Mouse (Mus musculus) limb, embryonic 14.5 days (tissue): ENCODE data around the gene Gm20661. TPM values are rescaled to one million over a fixed set of nuclear protein-coding genes. Genes with fewer than 3 reads are reported as not detected.

ENCODE experiments used
- ATAC-seq: fragments of 200-750 bp; cut with Nextera tagmentation; 2 replicates; pipeline ENCODE4 v1.8.0; 2017; ENCODE audit warnings: low read depth, moderate number of reproducible peaks, moderate TSS enrichment; ENCODE audit not compliant: low FRiP score
- DNase-seq: peaks from one replicate; pipeline ENCODE4 v3.0.0-alpha.2; 2015; ENCODE audit warnings: low spot score
- H3K27ac ChIP-seq: fragments of 300-500 bp; sonication (generic); replicated peaks from 2 replicates; pipeline ENCODE4 v1.5.1; 2014; ENCODE audit warnings: low read depth, mild to moderate bottlenecking, low read length, moderate library complexity, mixed read lengths
- H3K27me3 ChIP-seq: fragments of 300-500 bp; sonication (generic); 2 replicates; pipeline ENCODE4 v1.6.1; 2014; ENCODE audit warnings: low read length, mixed read lengths; ENCODE audit not compliant: control insufficient read depth, insufficient read depth
- H3K36me3 ChIP-seq: fragments of 300-500 bp; sonication (generic); 2 replicates; pipeline ENCODE4 v1.6.1; 2014; ENCODE audit warnings: mild to moderate bottlenecking, low read length, moderate library complexity, mixed read lengths; ENCODE audit not compliant: control insufficient read depth, insufficient read depth
- H3K4me1 ChIP-seq: fragments of 300-500 bp; sonication (generic); 2 replicates; pipeline ENCODE4 v1.6.1; 2014; ENCODE audit warnings: antibody characterized with exemption, low read length, mixed read lengths; ENCODE audit not compliant: control insufficient read depth, insufficient read depth
- H3K4me2 ChIP-seq: fragments of 300-500 bp; sonication (generic); replicated peaks from 2 replicates; pipeline ENCODE4 v1.6.1; 2014; ENCODE audit warnings: low read depth, mild to moderate bottlenecking, low read length, moderate library complexity; ENCODE audit not compliant: severe bottlenecking
- H3K4me3 ChIP-seq: fragments of 300-500 bp; sonication (generic); replicated peaks from 2 replicates; pipeline ENCODE4 v1.5.1; 2014; ENCODE audit warnings: low read length
- H3K9ac ChIP-seq: fragments of 300-500 bp; sonication (generic); 2 replicates; pipeline ENCODE4 v1.6.1; 2014; ENCODE audit warnings: mild to moderate bottlenecking, low read depth, low read length, moderate library complexity; ENCODE audit not compliant: severe bottlenecking
- H3K9me3 ChIP-seq: fragments of 300-500 bp; sonication (generic); 2 replicates; pipeline ENCODE4 v1.6.1; 2016; ENCODE audit warnings: low read length; ENCODE audit not compliant: control insufficient read depth
- POLR2A ChIP-seq: fragments of 200-500 bp; IDR thresholded peaks from 2 replicates; pipeline ENCODE4 v1.8.0; 2012; ENCODE audit warnings: inconsistent platforms, mild to moderate bottlenecking, moderate library complexity, borderline replicate concordance; ENCODE audit not compliant: insufficient read depth, insufficient read length; ENCODE audit errors: extremely low read depth
- WGBS: fragments of 180-500 bp; shearing (Covaris S2); extraction: QIAGEN DNeasy Blood & Tissue Kit; methylation state at CpG from one replicate; pipeline ENCODE4 v1.1.7; 2014; 5-methylcytosine and 5-hydroxymethylcytosine counted together
- polyA plus RNA-seq, 2 experiments: library from polyadenylated mRNA; depleted of rRNA in 1 of 2; stranded (reverse) in 1 of 2; unstranded in 1 of 2; fragments of >200 nt; fragmentation: Nextera tagmentation in 1 of 2; extraction: Ambion mirVana in 1 of 2; gene quantifications; 2 replicates each; pipeline versions ENCODE4 v1.2.1 to v1.2.3; 2012 to 2014

Gene Gm20661
- polyA plus RNA-seq, 2 experiments, result 7.9 to 16.7 TPM

DNA sequence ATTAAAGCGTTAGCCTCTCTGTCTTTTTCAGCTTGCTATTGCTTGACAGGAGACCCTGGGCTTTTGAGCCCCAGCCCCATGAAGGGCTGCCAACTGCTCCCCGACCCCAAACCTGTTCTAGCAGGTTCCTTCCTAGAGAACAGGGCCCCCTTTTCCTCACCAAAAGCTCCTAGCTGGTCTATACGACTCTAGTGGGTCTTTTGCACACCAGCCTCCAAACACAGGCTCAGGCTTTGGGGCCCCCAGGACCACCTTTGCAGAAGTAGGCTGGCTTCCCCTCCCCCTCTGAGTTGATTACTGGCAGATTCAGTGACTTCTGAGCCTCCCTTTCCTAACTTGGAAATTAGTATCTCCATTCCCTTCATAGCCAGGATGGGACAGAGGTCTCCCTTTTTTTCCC lies 46.0 kb upstream of the Gm20661 start:
- DNase-seq (no peak), ATAC-seq (no peak)
- Histone ChIP-seq H3K27ac (no peak overlapping the region), H3K9ac (no peak overlapping the region), H3K4me3 (peak overlapping the region; percentile 57), H3K36me3 (no peaks in the 10 kb centered on the region), H3K9me3 (no peaks in the 10 kb centered on the region), H3K27me3 (no peaks in the 10 kb centered on the region), H3K4me1 (peaks cover 11% of the 10 kb centered on the region), H3K4me2 (peak overlapping the region; percentile 97)
- 9% methylated on average over 3 of the region's 3 CpGs for WGBS
- TF ChIP-seq POLR2A, result no peak

DNA sequence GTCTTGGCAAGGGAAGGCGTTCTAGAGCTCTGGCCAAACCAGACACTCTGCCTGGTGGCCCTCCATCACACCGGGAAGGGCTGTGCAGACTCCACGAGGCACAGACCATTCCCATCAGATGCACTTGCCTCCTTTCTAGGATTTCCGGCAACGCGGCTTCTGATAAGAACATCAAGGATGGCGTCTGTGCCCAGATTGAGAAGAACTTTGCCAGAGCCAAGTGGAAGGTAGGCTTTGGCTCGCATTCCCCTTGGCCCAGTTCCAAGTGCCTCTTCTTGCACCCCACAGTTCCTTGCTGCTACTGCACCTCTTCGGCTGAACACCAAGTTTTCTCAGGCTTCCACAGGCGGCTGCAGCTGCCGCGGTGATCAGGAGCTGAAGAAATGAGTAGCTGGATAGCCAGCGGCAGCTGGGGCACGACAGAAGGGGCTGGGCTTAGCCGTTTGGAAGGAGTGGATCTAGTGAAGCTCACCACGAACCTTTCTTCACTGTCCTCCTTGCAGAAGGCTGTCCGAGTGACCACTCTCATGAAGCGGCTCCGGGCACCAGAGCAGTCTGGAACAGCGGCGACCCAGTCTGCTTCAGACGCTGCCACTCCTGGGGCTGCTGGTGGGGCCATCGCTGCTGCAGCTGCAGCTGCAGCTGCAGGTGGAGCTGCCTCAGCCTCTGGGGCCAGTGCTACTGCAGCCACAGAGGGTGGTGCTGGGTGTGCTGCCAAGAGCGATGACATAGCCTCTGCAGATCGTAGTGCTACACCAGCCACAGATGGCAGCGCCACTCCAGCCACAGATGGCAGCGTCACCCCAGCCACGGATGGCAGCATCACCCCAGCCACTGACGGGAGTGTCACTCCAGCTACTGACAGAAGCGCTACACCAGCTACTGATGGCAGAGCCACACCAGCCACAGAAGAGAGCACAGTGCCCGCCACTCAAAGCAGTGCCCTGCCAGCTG lies 35.3 kb upstream of the Gm20661 start:
- ATAC-seq, result no peak
- H3K4me2 ChIP-seq, result no peak overlapping the region
- no peaks in the 10 kb centered on the region; the same call in 1 of the 2 replicates for H3K36me3 ChIP-seq
- WGBS, result 88% methylated on average over 31 of the region's 31 CpGs
- no peak overlapping the region for H3K9ac ChIP-seq
- H3K27me3 ChIP-seq, result no peaks in the 10 kb centered on the region
- peaks cover 3% of the 10 kb centered on the region; the same call in 1 of the 2 replicates for H3K4me1 ChIP-seq
- DNase-seq, result no peak
- H3K27ac ChIP-seq, result no peak overlapping the region
- no peak overlapping the region for H3K4me3 ChIP-seq
- TF ChIP-seq POLR2A, result no peak
- no peaks in the 10 kb centered on the region for H3K9me3 ChIP-seq

DNA sequence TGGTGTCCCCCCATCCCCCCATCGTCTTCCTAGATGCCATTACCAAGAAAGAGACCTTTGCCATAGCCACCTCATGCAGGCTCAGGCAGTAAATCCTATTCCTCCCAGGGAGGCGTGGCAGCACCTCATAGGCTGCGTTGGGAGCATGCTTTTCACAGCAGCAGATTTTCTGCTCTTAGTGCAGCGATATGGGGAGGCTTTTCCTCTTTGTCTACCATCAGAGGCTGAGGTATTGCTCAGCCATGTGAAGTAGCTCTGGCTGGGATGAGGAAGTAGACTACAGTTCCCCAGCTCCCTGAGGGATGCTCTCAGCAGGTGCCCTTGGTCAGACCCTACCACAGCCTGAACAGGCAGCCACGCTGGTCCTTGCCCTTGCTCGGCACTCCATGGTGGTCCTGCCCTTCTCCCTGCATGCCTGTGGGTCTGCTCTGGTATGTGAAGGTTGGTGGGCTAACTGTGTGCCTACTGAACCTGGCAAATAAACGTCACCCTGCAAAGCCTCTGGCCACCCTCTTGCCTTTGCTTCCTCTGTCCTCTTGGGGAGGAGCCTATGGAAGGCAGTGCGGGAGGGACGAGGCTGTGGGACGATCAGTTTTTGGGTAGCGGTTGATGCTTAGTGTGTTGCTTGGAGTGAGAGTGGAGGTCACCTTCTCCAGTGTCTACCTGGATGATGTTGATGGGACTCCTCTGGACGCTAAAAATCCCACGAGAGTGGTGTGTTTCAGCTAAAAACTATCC lies 33.5 kb upstream of the Gm20661 start:
- ATAC-seq, result no peak
- H3K9me3 ChIP-seq, result no peaks in the 10 kb centered on the region

DNA sequence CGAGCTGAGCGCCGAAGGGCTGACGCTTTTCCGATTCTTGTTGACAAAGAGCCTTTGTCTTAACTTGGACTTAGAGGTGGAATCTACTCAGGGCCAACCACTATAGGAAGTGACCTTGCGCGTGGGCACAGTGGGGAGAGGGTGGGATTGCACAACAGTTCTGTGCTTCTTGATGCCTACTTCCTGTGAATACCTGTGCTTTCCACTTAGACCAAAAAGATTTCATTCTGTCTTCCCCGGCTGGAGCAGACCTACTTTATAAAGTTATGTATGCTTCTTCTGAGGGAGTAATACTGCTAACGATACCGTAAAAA lies 33.0 kb upstream of the Gm20661 start, which contains the start of gene Traip:
Gene Traip, plus strand, starts transcription at position 215 of the 314 bp plus-strand sequence.
- WGBS, result 91% methylated on average over 10 of the region's 10 CpGs
- Histone ChIP-seq H3K9me3 (no peaks in the 10 kb centered on the region), H3K27ac (peak within 1 kb of the TSS; percentile 65; the same call in 1 of the 2 replicates), H3K4me2 (peak within 1 kb of the TSS; percentile 78), H3K4me3 (peak within 1 kb of the TSS; percentile 68), H3K9ac (peak within 1 kb of the TSS; percentile 59), H3K36me3 (no peaks in the 10 kb centered on the region; the same call in 1 of the 2 replicates), H3K27me3 (no peaks in the 10 kb centered on the region), H3K4me1 (peaks cover 3% of the 10 kb centered on the region; the same call in 1 of the 2 replicates)
- ATAC-seq (no peak), DNase-seq (no peak)
- no peak for TF ChIP-seq POLR2A

More for the DNA sequence above, 33.5 kb upstream of the Gm20661 start:
- no peak for TF ChIP-seq POLR2A
- no peaks in the 10 kb centered on the region for H3K27me3 ChIP-seq
- H3K27ac ChIP-seq, result no peak overlapping the region
- no peak overlapping the region for H3K4me2 ChIP-seq
- no peak for DNase-seq
- H3K9ac ChIP-seq, result no peak overlapping the region
- 84% methylated on average over 13 of the region's 13 CpGs for WGBS
- H3K4me3 ChIP-seq, result no peak overlapping the region
- H3K36me3 ChIP-seq, result no peaks in the 10 kb centered on the region; the same call in 1 of the 2 replicates
- H3K4me1 ChIP-seq, result peaks cover 3% of the 10 kb centered on the region; the same call in 1 of the 2 replicates
